Mouse (Mus musculus) CH12.LX (cell line): Measurements from ENCODE around the gene Zmynd15. TPM values are rescaled to one million over a fixed set of nuclear protein-coding genes. Genes with fewer than 3 reads are reported as not detected.

ENCODE experiments used
- DNase-seq: peaks from one replicate; pipeline ENCODE4 v3.0.0-alpha.2; 2013; ENCODE audit errors: extremely low read depth
- H3K27ac ChIP-seq: 2 replicates; pipeline ENCODE4 v1.5.1; 2012; ENCODE audit warnings: low read depth, mild to moderate bottlenecking, control low read depth, moderate library complexity; ENCODE audit not compliant: insufficient read depth
- H3K27me3 ChIP-seq: replicated peaks from 2 replicates; pipeline ENCODE3; 2012; ENCODE audit warnings: inconsistent platforms
- H3K36me3 ChIP-seq, 2 experiments: replicated peaks in 1 of 2; 2 replicates each; pipeline versions ENCODE3 to v1.6.1; 2012; ENCODE audit warnings: inconsistent platforms in 1 of 2, low read length in 1 of 2, mild to moderate bottlenecking in 1 of 2, mixed read lengths in 1 of 2, moderate library complexity in 1 of 2; ENCODE audit not compliant: control insufficient read depth in 1 of 2, insufficient read depth in 1 of 2
- H3K4me1 ChIP-seq, 2 experiments: 2 replicates each; pipeline ENCODE4 v1.6.1; 2012; ENCODE audit warnings: inconsistent platforms in 1 of 2, moderate library complexity in 1 of 2; ENCODE audit not compliant: insufficient read depth in 2 of 2, control insufficient read depth in 1 of 2
- H3K4me2 ChIP-seq: 2 replicates; pipeline ENCODE4 v1.6.1; 2012; ENCODE audit warnings: low read depth, mild to moderate bottlenecking, control low read depth; ENCODE audit not compliant: poor library complexity, insufficient read depth, severe bottlenecking
- H3K4me3 ChIP-seq, 3 experiments: fragments of 150-350 bp in 1 of 3; sonication (generic) in 1 of 3; replicated peaks in 1 of 3; 2 replicates each; pipeline versions ENCODE3 to v1.5.1; 2011 to 2012; ENCODE audit warnings: low read depth in 2 of 3, low read length in 2 of 3, mild to moderate bottlenecking in 2 of 3, moderate library complexity in 2 of 3, control low read depth in 1 of 3, improper control_type of control experiment in 1 of 3, inconsistent platforms in 1 of 3, mixed read lengths in 1 of 3; ENCODE audit not compliant: poor library complexity in 1 of 3
- H3K79me2 ChIP-seq: replicated peaks from 2 replicates; pipeline ENCODE4 v1.6.1; 2012; ENCODE audit warnings: mild to moderate bottlenecking, moderate library complexity; ENCODE audit not compliant: control insufficient read depth, poor library complexity, insufficient read depth, severe bottlenecking; ENCODE audit errors: extremely low read depth
- H3K9ac ChIP-seq: 2 replicates; pipeline ENCODE4 v1.6.1; 2012; ENCODE audit warnings: low read depth, mild to moderate bottlenecking, control low read depth, moderate library complexity; ENCODE audit not compliant: insufficient read depth
- H3K9me3 ChIP-seq: replicated peaks from 2 replicates; pipeline ENCODE3; 2012; ENCODE audit warnings: low read length, inconsistent platforms, mixed read lengths
- BHLHE40 ChIP-seq: IDR thresholded peaks from 2 replicates; pipeline ENCODE4 v1.6.1; 2011; ENCODE audit warnings: mild to moderate bottlenecking, low read depth, low read length, improper control_type of control experiment
- CHD2 ChIP-seq: IDR thresholded peaks from 2 replicates; pipeline ENCODE4 v1.6.1; 2011; ENCODE audit warnings: low read length, improper control_type of control experiment
- CTCF ChIP-seq, 2 experiments: IDR thresholded peaks in 1 of 2; conservative IDR thresholded peaks in 1 of 2; 2 replicates each; pipeline ENCODE4 v1.5.1; 2011 to 2012; ENCODE audit warnings: low read depth in 2 of 2, low read length in 2 of 2, improper control_type of control experiment in 1 of 2, inconsistent platforms in 1 of 2, mild to moderate bottlenecking in 1 of 2, moderate library complexity in 1 of 2
- ELF1 ChIP-seq: IDR thresholded peaks from 2 replicates; pipeline ENCODE4 v1.6.1; 2014; ENCODE audit warnings: low read depth, mild to moderate bottlenecking, inconsistent platforms, low read length, improper control_type of control experiment
- ETS1 ChIP-seq: conservative IDR thresholded peaks from 2 replicates; pipeline ENCODE4 v1.6.1; 2012; ENCODE audit warnings: low read depth, mild to moderate bottlenecking, inconsistent platforms, low read length, improper control_type of control experiment, moderate library complexity
- GABPA ChIP-seq: IDR thresholded peaks from 2 replicates; pipeline ENCODE4 v1.6.1; 2012; ENCODE audit warnings: low read depth, low read length, improper control_type of control experiment, inconsistent platforms; ENCODE audit not compliant: insufficient replicate concordance
- HCFC1 ChIP-seq: IDR thresholded peaks from 2 replicates; pipeline ENCODE4 v1.6.1; 2012; ENCODE audit warnings: low read depth, mild to moderate bottlenecking, inconsistent platforms, low read length, improper control_type of control experiment
- JUND ChIP-seq: conservative IDR thresholded peaks from 2 replicates; pipeline ENCODE4 v1.6.1; 2011; ENCODE audit warnings: low read depth, low read length, improper control_type of control experiment
- KAT2A ChIP-seq: IDR thresholded peaks from 2 replicates; pipeline ENCODE4 v1.6.1; 2012; ENCODE audit warnings: low read length, improper control_type of control experiment, inconsistent platforms; ENCODE audit not compliant: insufficient replicate concordance
- MAX ChIP-seq: IDR thresholded peaks from 2 replicates; pipeline ENCODE4 v1.6.1; 2011; ENCODE audit warnings: low read length, improper control_type of control experiment
- MAZ ChIP-seq: IDR thresholded peaks from 2 replicates; pipeline ENCODE4 v1.6.1; 2012; ENCODE audit warnings: low read depth, mild to moderate bottlenecking, inconsistent platforms, low read length, improper control_type of control experiment, moderate library complexity
- MXI1 ChIP-seq: IDR thresholded peaks from 2 replicates; pipeline ENCODE4 v1.6.1; 2011; ENCODE audit warnings: mild to moderate bottlenecking, low read depth, low read length, improper control_type of control experiment
- MYC ChIP-seq: IDR thresholded peaks from 2 replicates; pipeline ENCODE4 v1.6.1; 2011; ENCODE audit warnings: low read depth, mild to moderate bottlenecking, improper control_type of control experiment, low read length
- NRF1 ChIP-seq: IDR thresholded peaks from 2 replicates; pipeline ENCODE4 v1.6.1; 2014; ENCODE audit warnings: low read depth, mild to moderate bottlenecking, inconsistent platforms, low read length, improper control_type of control experiment, moderate library complexity
- PAX5 ChIP-seq: IDR thresholded peaks from 2 replicates; pipeline ENCODE4 v1.6.1; 2012; ENCODE audit warnings: low read length, inconsistent platforms, mixed read lengths
- POLR2A ChIP-seq: IDR thresholded peaks from 2 replicates; pipeline ENCODE4 v1.6.1; 2011; ENCODE audit warnings: low read depth, mild to moderate bottlenecking, improper control_type of control experiment, low read length
- POLR2AphosphoS2 ChIP-seq: IDR thresholded peaks from 2 replicates; pipeline ENCODE4 v1.6.1; 2011; ENCODE audit warnings: low read depth, low read length, improper control_type of control experiment
- RAD21 ChIP-seq: IDR thresholded peaks from 2 replicates; pipeline ENCODE4 v1.6.1; 2011; ENCODE audit warnings: low read depth, mild to moderate bottlenecking, low read length, improper control_type of control experiment, moderate library complexity
- SMC3 ChIP-seq: IDR thresholded peaks from 2 replicates; pipeline ENCODE4 v1.6.1; 2011; ENCODE audit warnings: low read depth, low read length, improper control_type of control experiment
- TCF12 ChIP-seq: IDR thresholded peaks from 2 replicates; pipeline ENCODE4 v1.6.1; 2014; ENCODE audit warnings: low read depth, mild to moderate bottlenecking, inconsistent platforms, low read length, improper control_type of control experiment
- USF2 ChIP-seq: conservative IDR thresholded peaks from 2 replicates; pipeline ENCODE4 v1.6.1; 2011; ENCODE audit warnings: low read depth, low read length, improper control_type of control experiment
- ZC3H11A ChIP-seq: IDR thresholded peaks from 2 replicates; pipeline ENCODE4 v1.6.1; 2012; ENCODE audit warnings: low read depth, mild to moderate bottlenecking, inconsistent platforms, low read length, improper control_type of control experiment
- dilution Hi-C: fragments of 300-500 bp; cut with MboI; formaldehyde crosslinking; loops from 2 replicates; pipeline ENCODE4 v1.14.3; 2020; ENCODE audit warnings: low sequenced_read_pairs; ENCODE audit not compliant: extremely low pct_unique_long_range_greater_than_20kb, extremely low pct_ligation_motif_present
- in situ Hi-C: fragments of 300-500 bp; cut with MboI; formaldehyde crosslinking; loops from 3 replicates; pipeline ENCODE4 v1.14.3; 2019; ENCODE audit warnings: low sequenced_read_pairs, low pct_ligation_motif_present, low pct_unique_long_range_greater_than_20kb, mixed read lengths
- polyA plus RNA-seq: library from polyadenylated mRNA; unstranded; fragments of >175 nt; gene quantifications from 2 replicates; pipeline ENCODE4 v1.2.1, GENCODE M21; 2012; ENCODE audit warnings: low read depth; ENCODE audit not compliant: insufficient read length
- total RNA-seq, 2 experiments: library from RNA; depleted of rRNA; stranded (reverse); fragments of 300-350 nt in 1 of 2; fragments of >200 nt in 1 of 2; gene quantifications; 2 replicates each; pipeline ENCODE4 v1.2.3; 2012 to 2014

Gene Zmynd15
- total and polyA plus RNA-seq, 3 experiments = 0.05 to 0.20 (median 0.08) TPM

- dilution Hi-C loops (no loop called here), in situ Hi-C loops (loop anchor here (5.0 to 10.0 kb wide), 3 partner anchors 93 to 341 kb away; partner anchors contain the start of genes 4930544D05Rik, Chrne and Tm4sf5)
- Histone ChIP-seq H3K27ac (no peak overlapping the region), H3K4me2 (no peak overlapping the region), H3K4me3 (no peak overlapping the region), H3K9ac (no peak overlapping the region), H3K4me1 (peaks cover 6 to 30% of the 10 kb centered on the region in 2 experiments), H3K36me3 (no peaks in the 10 kb centered on the region), H3K27me3 (no peaks in the 10 kb centered on the region), H3K79me2 (peaks cover 8% of the 10 kb centered on the region), H3K9me3 (no peaks in the 10 kb centered on the region)
- TF ChIP-seq PAX5 (no peak), MAX (no peak), MYC (peak; percentile 81), GABPA (no peak), POLR2A (no peak), HCFC1 (no peak), MAZ (no peak), KAT2A (no peak), SMC3 (peak; percentile 82), NRF1 (no peak), ZC3H11A (peak; percentile 62), MXI1 (no peak), JUND (no peak), CTCF (conservative IDR thresholded peaks at IDR 0.05 in 1 of 2, IDR thresholded peaks at IDR 0.05 in 1 of 2; ENCODE audit: low read depth in 2 of 2, low read length in 2 of 2) (peak; percentile 96 to 100), CHD2 (no peak), RAD21 (peak; percentile 92), USF2 (no peak), ELF1 (no peak), ETS1 (no peak)
- peak; percentile 88 for DNase-seq
Measured at GRCm38 (mm10) chr11:70413961-70414360, 45.3 kb upstream of the Zmynd15 start.

GRCm38 (mm10) chr11:70418199-70418598, 41.0 kb upstream of the Zmynd15 start:
- Histone ChIP-seq H3K9ac (no peak overlapping the region), H3K9me3 (no peaks in the 10 kb centered on the region), H3K27me3 (no peaks in the 10 kb centered on the region), H3K79me2 (no peaks in the 10 kb centered on the region), H3K4me3 (no peak overlapping the region), H3K27ac (no peak overlapping the region), H3K4me1 (peaks cover 0 to 11% of the 10 kb centered on the region in 2 experiments; a peak in 2 of 4 replicates), H3K36me3 (no peaks in the 10 kb centered on the region), H3K4me2 (no peak overlapping the region)
- in situ Hi-C loops (loop anchor here (10.0 kb wide), 1 partner anchor 337 kb away; no protein-coding TSS in a partner anchor), dilution Hi-C loops (no loop called here)
- TF ChIP-seq TCF12 (no peak), CHD2 (no peak), POLR2AphosphoS2 (no peak), BHLHE40 (0 out of 2 replicates have a peak, but pooled peaks have one; percentile 20)
- no peak for DNase-seq
